Mouse (Mus musculus) hindbrain, embryonic 14.5 days (tissue): ENCODE data around the gene Tas2r105. TPM values are rescaled to one million over a fixed set of nuclear protein-coding genes. Genes with fewer than 3 reads are reported as not detected.

Source experiments
- ATAC-seq: fragments of 200-750 bp; cut with Nextera tagmentation; 2 replicates; pipeline ENCODE4 v1.8.0; 2017; ENCODE audit warnings: moderate number of reproducible peaks, mild to moderate bottlenecking, moderate TSS enrichment, moderate library complexity; ENCODE audit not compliant: low FRiP score
- DNase-seq: peaks from one replicate; pipeline ENCODE4 v3.0.0-alpha.2; 2015; ENCODE audit warnings: low spot score
- H3K27ac ChIP-seq: fragments of 300-500 bp; sonication (generic); 2 replicates; pipeline ENCODE4 v1.5.1; 2014; ENCODE audit warnings: mild to moderate bottlenecking, moderate library complexity
- H3K27me3 ChIP-seq: fragments of 300-500 bp; sonication (generic); 2 replicates; pipeline ENCODE4 v1.6.1; 2014; ENCODE audit warnings: mild to moderate bottlenecking, low read length, mixed read lengths; ENCODE audit not compliant: control insufficient read depth, insufficient read depth
- H3K36me3 ChIP-seq: fragments of 300-500 bp; sonication (generic); replicated peaks from 2 replicates; pipeline ENCODE4 v1.6.1; 2014; ENCODE audit not compliant: control insufficient read depth, insufficient read depth
- H3K4me1 ChIP-seq: fragments of 300-500 bp; sonication (generic); replicated peaks from 2 replicates; pipeline ENCODE4 v1.6.1; 2014; ENCODE audit warnings: antibody characterized with exemption, low read length, mixed read lengths; ENCODE audit not compliant: control insufficient read depth, insufficient read depth
- H3K4me2 ChIP-seq: fragments of 300-500 bp; sonication (generic); replicated peaks from 2 replicates; pipeline ENCODE4 v1.6.1; 2014; ENCODE audit warnings: mild to moderate bottlenecking, moderate library complexity
- H3K4me3 ChIP-seq: fragments of 300-500 bp; sonication (generic); replicated peaks from 2 replicates; pipeline ENCODE4 v1.5.1; 2014; ENCODE audit warnings: mild to moderate bottlenecking, low read length
- H3K9ac ChIP-seq: fragments of 300-500 bp; sonication (generic); 2 replicates; pipeline ENCODE4 v1.6.1; 2014
- H3K9me3 ChIP-seq: fragments of 300-500 bp; sonication (generic); 2 replicates; pipeline ENCODE4 v1.6.1; 2016; ENCODE audit warnings: low read length; ENCODE audit not compliant: control insufficient read depth
- WGBS: fragments of 180-500 bp; shearing (Covaris S2); extraction: QIAGEN DNeasy Blood & Tissue Kit; methylation state at CpG from one replicate; pipeline ENCODE4 v1.1.7; 2014; 5-methylcytosine and 5-hydroxymethylcytosine counted together
- polyA plus RNA-seq: library from polyadenylated mRNA; unstranded; fragments of >200 nt; fragmentation: Nextera tagmentation; extraction: Ambion mirVana; gene quantifications from 2 replicates; pipeline ENCODE4 v1.2.1, GENCODE M21; 2014

The Tas2r105 gene
- polyA plus RNA-seq = not detected in 2 replicates

- ATAC-seq = no peak
- Histone ChIP-seq H3K36me3 (no peaks in the 10 kb centered on the region), H3K27me3 (no peaks in the 10 kb centered on the region), H3K27ac (no peak within 1 kb of the TSS), H3K4me2 (no peak within 1 kb of the TSS), H3K4me3 (no peak within 1 kb of the TSS), H3K9me3 (0 out of 2 replicates have a peak, but pooled peaks cover 8% of the 10 kb centered on the region), H3K4me1 (no peaks in the 10 kb centered on the region), H3K9ac (no peak within 1 kb of the TSS)
- 85% methylated on average over 1 of the region's 1 CpGs for WGBS
- DNase-seq = no peak
Measured at GRCm38 (mm10) chr6:131687395-131687794, at the start of gene Tas2r105. Gene Tas2r105 (minus strand): TSS chr6:131687495.

- no peak for DNase-seq
- H3K4me1 ChIP-seq = no peaks in the 10 kb centered on the region
- H3K36me3 ChIP-seq = no peaks in the 10 kb centered on the region
- no peak overlapping the region for H3K27ac ChIP-seq
- 50% methylated on average over 7 of the region's 7 CpGs for WGBS
- H3K27me3 ChIP-seq = no peaks in the 10 kb centered on the region
- no peak overlapping the region for H3K4me2 ChIP-seq
- no peak overlapping the region for H3K4me3 ChIP-seq
- ATAC-seq = no peak
- H3K9me3 ChIP-seq = peaks cover 18% of the 10 kb centered on the region
- no peak overlapping the region for H3K9ac ChIP-seq
Measured at GRCm38 (mm10) chr6:131712803-131713202, 25.5 kb upstream of the Tas2r105 start.

GRCm38 (mm10) chr6:131689963-131690362 is 2.7 kb upstream of the Tas2r105 start, which contains the start of gene Tas2r114:
Gene Tas2r114 (minus strand): TSS chr6:131690063.
- no peak within 1 kb of the TSS for H3K9ac ChIP-seq
- H3K9me3 ChIP-seq = 0 out of 2 replicates have a peak, but pooled peaks cover 8% of the 10 kb centered on the region
- H3K4me3 ChIP-seq = no peak within 1 kb of the TSS
- no peaks in the 10 kb centered on the region for H3K4me1 ChIP-seq
- no peaks in the 10 kb centered on the region for H3K27me3 ChIP-seq
- H3K27ac ChIP-seq = no peak within 1 kb of the TSS
- no peaks in the 10 kb centered on the region for H3K36me3 ChIP-seq
- no peak within 1 kb of the TSS for H3K4me2 ChIP-seq
- DNase-seq = no peak
- no peak for ATAC-seq

DNA sequence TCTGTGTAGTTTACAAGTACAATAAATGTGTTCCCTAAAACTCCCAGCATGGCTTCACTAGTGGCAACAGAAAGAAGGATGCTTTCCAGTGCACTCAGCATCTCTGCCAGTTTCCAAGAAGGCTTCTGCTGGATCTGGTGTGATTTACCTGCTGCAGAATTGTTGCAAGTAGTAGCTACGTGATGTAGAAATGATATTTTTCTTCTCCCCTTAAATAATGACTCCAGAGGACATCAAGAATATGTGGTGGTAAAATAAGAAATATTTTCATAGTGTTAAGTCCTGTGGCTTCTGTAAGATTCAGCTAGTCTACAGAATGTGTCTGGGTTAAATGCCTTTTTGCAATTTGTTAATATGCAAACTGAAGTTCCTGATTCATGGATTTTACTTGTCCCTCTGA is 1.7 kb downstream of the Tas2r105 start, which contains the start of gene Tas2r104:
Gene Tas2r104, minus strand, starts transcription at position 101 of the 400 bp plus-strand sequence.
- no peak within 1 kb of the TSS for H3K4me2 ChIP-seq
- H3K4me3 ChIP-seq = no peak within 1 kb of the TSS
- no peak for DNase-seq
- no peaks in the 10 kb centered on the region for H3K36me3 ChIP-seq
- no peak within 1 kb of the TSS for H3K27ac ChIP-seq
- ATAC-seq = no peak
- H3K9me3 ChIP-seq = 0 out of 2 replicates have a peak, but pooled peaks cover 8% of the 10 kb centered on the region
- no peaks in the 10 kb centered on the region for H3K4me1 ChIP-seq
- 88% methylated on average over 1 of the region's 1 CpGs for WGBS
- H3K27me3 ChIP-seq = no peaks in the 10 kb centered on the region
- H3K9ac ChIP-seq = no peak within 1 kb of the TSS

DNA sequence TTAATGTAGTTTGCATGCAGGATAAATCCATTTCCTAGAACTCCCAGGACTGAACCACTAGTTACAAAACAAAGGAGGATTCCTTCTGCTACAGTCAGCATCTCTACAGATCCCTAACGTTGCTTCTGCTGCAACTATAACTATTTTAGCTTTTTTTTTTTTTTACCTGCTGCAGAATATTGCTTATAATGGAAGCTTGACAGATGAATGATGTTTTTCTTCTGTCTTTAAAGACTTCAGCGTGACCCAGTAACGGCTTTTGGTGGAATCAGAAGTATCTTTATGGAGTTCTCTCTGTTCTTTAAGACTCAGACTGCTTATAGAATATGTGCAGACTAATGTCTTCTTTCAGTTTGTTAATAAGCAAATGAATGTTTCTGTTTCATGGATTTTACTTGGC is 8.5 kb downstream of the Tas2r105 start, which contains the start of gene Tas2r106:
Gene Tas2r106, minus strand, starts transcription at position 101 of the 400 bp plus-strand sequence.
- 73% methylated on average over 3 of the region's 3 CpGs for WGBS
- Histone ChIP-seq H3K36me3 (no peaks in the 10 kb centered on the region), H3K4me1 (no peaks in the 10 kb centered on the region), H3K9me3 (0 out of 2 replicates have a peak, but pooled peaks cover 8% of the 10 kb centered on the region), H3K4me3 (no peak within 1 kb of the TSS), H3K27me3 (no peaks in the 10 kb centered on the region), H3K9ac (no peak within 1 kb of the TSS), H3K27ac (no peak within 1 kb of the TSS), H3K4me2 (no peak within 1 kb of the TSS)
- ATAC-seq = no peak
- DNase-seq = no peak

GRCm38 (mm10) chr6:131660049-131660448 is 27.2 kb downstream of the Tas2r105 start, which contains the start of gene Tas2r107:
Gene Tas2r107 (minus strand): TSS chr6:131660149.
- ATAC-seq = no peak
- Histone ChIP-seq H3K4me1 (no peaks in the 10 kb centered on the region), H3K9ac (no peak within 1 kb of the TSS), H3K4me3 (no peak within 1 kb of the TSS), H3K9me3 (peaks cover 30% of the 10 kb centered on the region), H3K27me3 (no peaks in the 10 kb centered on the region), H3K4me2 (no peak within 1 kb of the TSS), H3K36me3 (no peaks in the 10 kb centered on the region), H3K27ac (no peak within 1 kb of the TSS)
- no peak for DNase-seq

Other genes starting within 250 kb of the Tas2r105 start
- not detected in 2 replicates for gene 5430401F13Rik, start 201.1 kb downstream of the Tas2r105 start, polyA plus RNA-seq
- not detected in 2 replicates for gene Gm6619, start 201.1 kb downstream of the Tas2r105 start, polyA plus RNA-seq
- not detected in 2 replicates for gene Tas2r130, start 56.6 kb downstream of the Tas2r105 start, polyA plus RNA-seq
- not detected in 2 replicates for gene Tas2r107, start 27.3 kb downstream of the Tas2r105 start, polyA plus RNA-seq
- gene Tas2r106, start 8.6 kb downstream of the Tas2r105 start, polyA plus RNA-seq = not detected in 2 replicates
- gene Tas2r104, start 1.8 kb downstream of the Tas2r105 start, polyA plus RNA-seq = not detected in 2 replicates
- not detected in 2 replicates for gene Tas2r114, start 2.6 kb upstream of the Tas2r105 start, polyA plus RNA-seq